Mouse (Mus musculus) megakaryocyte, embryonic 14.5 days (primary cell): Measurements from ENCODE around the gene Erlin1.

ENCODE experiments used
- FLI1 ChIP-seq: IDR thresholded peaks from 2 replicates; pipeline ENCODE4 v1.6.1; 2012; ENCODE audit warnings: low read length, inconsistent platforms, mixed read lengths
- GATA1 ChIP-seq: IDR thresholded peaks from 3 replicates; pipeline ENCODE4 v1.6.1; 2012; ENCODE audit warnings: mixed read lengths, low read length, inconsistent platforms, borderline replicate concordance

- TF ChIP-seq GATA1 (no peak), FLI1 (no peak)
These were observed 34.8 kb upstream of the Erlin1 start for GRCm38 (mm10) chr19:44104393-44104792.
